Mouse (Mus musculus) forebrain, embryonic 13.5 days (tissue): ENCODE data around the gene Ajuba. TPM values are rescaled to one million over a fixed set of nuclear protein-coding genes. Genes with fewer than 3 reads are reported as not detected.

ENCODE experiments used
- ATAC-seq: fragments of 200-750 bp; cut with Nextera tagmentation; 2 replicates; pipeline ENCODE4 v1.8.0; 2017
- H3K27ac ChIP-seq: fragments of 300-500 bp; sonication (generic); 2 replicates; pipeline ENCODE4 v1.5.1; 2015; ENCODE audit warnings: inconsistent platforms, mild to moderate bottlenecking, moderate library complexity
- H3K27me3 ChIP-seq: fragments of 300-500 bp; sonication (generic); 2 replicates; pipeline ENCODE4 v1.6.1; 2015; ENCODE audit warnings: mild to moderate bottlenecking, inconsistent platforms
- H3K36me3 ChIP-seq: fragments of 300-500 bp; sonication (generic); 2 replicates; pipeline ENCODE4 v1.6.1; 2015; ENCODE audit warnings: mild to moderate bottlenecking, inconsistent platforms; ENCODE audit not compliant: poor library complexity, severe bottlenecking
- H3K4me1 ChIP-seq: fragments of 300-500 bp; sonication (generic); 2 replicates; pipeline ENCODE4 v1.6.1; 2015; ENCODE audit warnings: inconsistent platforms
- H3K4me2 ChIP-seq: fragments of 300-500 bp; sonication (generic); 2 replicates; pipeline ENCODE4 v1.6.1; 2015; ENCODE audit warnings: inconsistent platforms, mild to moderate bottlenecking, moderate library complexity
- H3K4me3 ChIP-seq: fragments of 300-500 bp; sonication (generic); 2 replicates; pipeline ENCODE4 v1.5.1; 2015; ENCODE audit warnings: mild to moderate bottlenecking, inconsistent platforms
- H3K9ac ChIP-seq: fragments of 300-500 bp; sonication (generic); 2 replicates; pipeline ENCODE4 v1.6.1; 2015; ENCODE audit warnings: mild to moderate bottlenecking, inconsistent platforms
- H3K9me3 ChIP-seq: fragments of 300-500 bp; sonication (generic); replicated peaks from 2 replicates; pipeline ENCODE4 v1.6.1; 2016; ENCODE audit warnings: inconsistent platforms
- WGBS: fragments of 180-500 bp; shearing (Covaris S2); methylation state at CpG from one replicate; pipeline ENCODE4 v1.1.7; 2015; 5-methylcytosine and 5-hydroxymethylcytosine counted together
- polyA plus RNA-seq: library from polyadenylated mRNA; unstranded; fragments of >200 nt; fragmentation: Nextera tagmentation; extraction: Ambion mirVana; gene quantifications from 2 replicates; pipeline ENCODE4 v1.2.1, GENCODE M21; 2015

Ajuba gene
- polyA plus RNA-seq, 1 experiment from 2014 or later = 18.8 TPM

DNA sequence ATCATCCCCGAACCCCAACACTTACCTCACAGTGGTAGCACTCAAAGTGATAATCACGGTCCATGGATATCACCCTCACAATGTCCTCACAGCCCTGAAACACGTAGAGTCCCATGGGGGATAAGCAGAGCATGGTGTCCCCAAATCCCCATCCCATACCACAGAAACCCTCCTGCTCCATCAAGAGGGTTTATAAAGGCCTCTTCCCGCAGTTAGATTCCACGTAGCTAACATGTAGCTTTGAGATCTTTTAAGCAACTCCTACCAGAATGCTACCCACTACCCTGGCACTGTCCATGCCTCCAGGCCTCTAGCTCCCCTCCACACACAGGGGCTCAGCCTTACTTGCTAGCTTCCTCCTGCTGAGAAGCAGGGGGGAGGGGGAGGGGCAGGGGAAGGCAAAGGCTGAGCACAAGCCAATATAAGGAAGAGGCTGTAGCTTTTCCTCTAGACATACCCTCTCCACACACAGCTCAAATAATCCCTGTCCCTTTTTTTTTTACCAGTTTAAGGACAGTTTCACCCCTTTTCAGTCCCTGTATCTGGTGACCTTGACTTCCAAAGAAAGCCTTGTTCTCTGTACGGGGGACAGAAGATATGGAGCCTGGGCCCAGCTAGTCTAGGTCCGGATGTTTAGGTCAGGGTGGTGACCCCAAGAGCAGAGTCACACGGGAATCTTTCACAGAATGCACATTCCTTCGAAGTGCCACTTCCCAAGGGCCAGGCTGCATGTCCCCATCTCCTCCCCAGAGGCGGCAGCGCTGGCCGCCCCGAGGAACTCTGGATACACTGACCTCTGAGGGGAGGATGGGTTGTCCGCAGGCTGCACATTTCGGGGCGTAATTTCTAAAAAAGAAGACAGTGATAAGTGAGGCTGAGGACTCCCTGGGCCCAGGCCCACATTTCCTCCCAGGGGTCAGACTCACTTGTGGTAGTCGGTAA is 7.6 kb downstream of the Ajuba start:
- ATAC-seq = no peak
- Histone ChIP-seq H3K27me3 (0 out of 2 replicates have a peak, but pooled peaks cover 4% of the 10 kb centered on the region), H3K4me3 (no peak overlapping the region), H3K9ac (0 out of 2 replicates have a peak overlapping the region, but pooled peaks have one; percentile 16), H3K4me2 (no peak overlapping the region), H3K4me1 (peaks cover 45% of the 10 kb centered on the region), H3K27ac (0 out of 2 replicates have a peak overlapping the region, but pooled peaks have one; percentile 44), H3K36me3 (peaks cover 43% of the 10 kb centered on the region), H3K9me3 (no peaks in the 10 kb centered on the region)
- 65% methylated on average over 17 of the region's 17 CpGs for whole genome bisulfite sequencing

DNA sequence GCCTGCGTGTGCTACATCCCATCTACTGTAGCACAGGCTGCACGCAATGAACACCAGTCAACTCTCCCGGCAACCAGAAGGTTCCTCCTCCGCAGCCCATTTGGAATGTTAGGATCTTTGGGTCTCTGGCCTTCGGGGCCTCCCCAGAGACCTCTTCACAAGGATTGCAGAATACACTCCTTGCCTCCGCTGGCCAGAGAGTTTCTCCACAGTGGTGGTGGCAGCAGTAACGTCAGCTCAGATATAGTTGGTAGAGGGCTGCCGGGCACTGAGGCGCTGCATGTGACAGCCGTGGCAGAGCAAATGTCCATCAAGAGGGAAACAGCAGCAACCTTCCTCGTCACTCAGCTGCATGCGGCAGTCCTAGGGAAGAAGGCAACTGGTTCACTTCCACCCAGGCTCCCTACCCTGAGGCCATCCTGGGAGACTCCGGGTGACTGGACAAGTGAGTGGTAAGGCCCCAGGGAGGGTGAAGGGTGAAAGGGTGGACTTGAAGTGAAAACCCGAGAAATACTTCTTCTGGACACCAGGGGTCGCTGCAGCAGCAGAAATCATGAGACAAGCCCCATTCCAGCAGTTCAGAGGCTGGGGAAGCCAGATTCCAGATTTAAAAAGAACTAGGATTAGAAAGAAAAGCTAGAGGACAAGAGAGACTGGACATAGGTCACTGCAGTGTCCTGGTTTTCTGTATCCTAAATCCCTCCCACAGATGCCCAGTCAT is 8.5 kb downstream of the Ajuba start:
- peaks cover 43% of the 10 kb centered on the region for H3K36me3 ChIP-seq
- H3K9ac ChIP-seq = no peak overlapping the region
- no peak overlapping the region for H3K4me3 ChIP-seq
- peaks cover 36% of the 10 kb centered on the region for H3K4me1 ChIP-seq
- 73% methylated on average over 15 of the region's 15 CpGs for WGBS
- H3K27ac ChIP-seq = 0 out of 2 replicates have a peak overlapping the region, but pooled peaks have one; percentile 44
- no peaks in the 10 kb centered on the region for H3K9me3 ChIP-seq
- no peak overlapping the region for H3K4me2 ChIP-seq
- H3K27me3 ChIP-seq = no peaks in the 10 kb centered on the region
- peak; percentile 2; the same call in 1 of the 2 replicates for ATAC-seq

DNA sequence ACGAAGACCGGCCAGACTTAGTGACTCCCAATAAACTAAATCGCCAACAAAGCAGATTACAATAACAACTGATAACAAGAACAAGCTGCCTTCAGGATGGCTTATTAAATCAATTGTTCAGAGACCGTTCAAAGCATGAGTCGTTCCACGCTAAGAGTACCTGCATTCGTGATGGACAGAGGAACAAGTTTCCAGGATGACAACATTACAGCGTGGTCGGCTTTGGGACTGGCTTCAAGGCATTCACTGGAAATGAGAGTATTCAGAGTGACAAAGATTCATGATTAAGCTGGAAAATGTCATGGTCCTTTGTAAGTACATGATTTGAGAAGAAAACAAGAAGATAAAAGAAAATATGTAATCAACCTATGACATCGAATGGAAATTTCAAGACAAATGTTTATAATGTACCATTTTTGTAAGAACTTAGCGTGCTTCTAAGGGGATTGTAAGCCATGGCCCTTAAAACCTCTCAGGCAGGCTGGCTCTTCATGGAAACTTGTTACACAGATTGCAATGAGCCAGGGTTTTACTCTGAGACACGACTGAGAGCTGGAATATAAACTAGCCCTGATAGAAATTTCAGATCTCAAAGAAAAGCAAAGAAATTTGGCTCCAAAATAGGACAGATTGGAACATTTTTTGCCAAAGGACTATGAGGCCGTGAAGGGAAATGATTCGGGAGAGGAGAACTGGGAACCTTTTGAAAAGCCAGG is 16.7 kb downstream of the Ajuba start:
- 85% methylated on average over 14 of the region's 14 CpGs for WGBS
- Histone ChIP-seq H3K36me3 (no peaks in the 10 kb centered on the region), H3K9me3 (no peaks in the 10 kb centered on the region), H3K27me3 (no peaks in the 10 kb centered on the region), H3K4me1 (no peaks in the 10 kb centered on the region), H3K9ac (no peak overlapping the region), H3K4me2 (no peak overlapping the region), H3K27ac (no peak overlapping the region), H3K4me3 (no peak overlapping the region)
- no peak for ATAC-seq

DNA sequence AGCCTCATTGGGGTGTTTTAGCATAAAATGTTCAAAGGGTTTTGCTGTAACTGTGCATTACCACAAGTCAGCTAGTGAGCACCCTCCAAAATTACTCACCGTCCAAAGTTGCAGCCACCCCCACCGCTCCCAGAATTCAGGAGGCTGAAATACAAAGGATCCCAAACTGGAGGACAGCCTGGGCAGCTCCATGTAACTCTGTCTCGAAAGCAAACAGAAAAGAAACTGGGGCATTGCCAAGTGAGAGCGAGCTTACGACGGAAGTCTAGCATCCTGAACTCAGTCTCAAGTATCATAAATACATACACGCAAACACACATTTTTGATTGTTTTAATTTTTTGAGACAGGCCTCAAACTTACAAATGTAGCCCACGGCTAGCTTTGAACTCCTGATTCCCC is 20.0 kb downstream of the Ajuba start:
- Histone ChIP-seq H3K4me1 (peaks cover 9% of the 10 kb centered on the region), H3K4me2 (no peak overlapping the region), H3K4me3 (no peak overlapping the region), H3K9ac (no peak overlapping the region), H3K27me3 (no peaks in the 10 kb centered on the region), H3K9me3 (no peaks in the 10 kb centered on the region), H3K27ac (no peak overlapping the region), H3K36me3 (no peaks in the 10 kb centered on the region)
- 80% methylated on average over 8 of the region's 8 CpGs for WGBS
- ATAC-seq = no peak

DNA sequence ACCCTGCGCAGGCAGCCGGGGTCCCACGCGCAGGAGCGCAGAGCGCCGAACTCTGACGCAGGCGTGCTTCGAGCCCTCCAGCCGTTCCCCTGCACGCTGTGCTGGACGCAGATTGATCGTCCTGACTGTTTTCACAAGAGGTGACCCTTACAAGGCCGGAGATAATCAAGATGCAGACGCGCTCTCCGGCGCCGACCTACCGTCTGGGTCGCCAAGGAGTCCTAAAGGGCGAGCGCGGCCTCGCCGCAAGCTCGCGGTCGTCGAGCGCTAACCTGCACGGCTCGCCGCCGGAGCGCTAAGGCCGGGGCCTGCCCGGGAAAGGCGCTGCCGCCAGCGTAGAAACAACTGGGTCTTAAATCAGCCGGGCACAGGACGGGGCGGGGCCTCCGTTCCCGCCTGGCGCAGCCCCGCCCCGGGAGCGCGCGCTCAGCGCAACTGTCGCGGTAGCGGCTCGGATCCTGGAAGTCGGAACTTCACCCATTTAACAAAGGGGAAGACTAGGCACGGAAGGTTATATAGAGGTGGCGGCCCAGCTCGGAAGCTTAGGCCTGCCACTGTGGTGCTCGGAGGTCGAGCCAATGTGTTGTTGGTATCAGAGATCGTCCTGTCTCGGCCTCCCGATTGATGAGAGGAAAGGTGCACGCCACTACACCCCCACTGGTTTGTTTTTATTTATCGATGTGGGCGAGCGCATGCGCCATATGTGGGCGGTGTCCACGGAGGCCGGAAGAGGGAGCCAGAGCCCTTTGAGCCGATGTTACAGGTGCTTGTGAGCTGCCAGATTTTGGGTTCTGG is 23.2 kb downstream of the Ajuba start, which contains the start of gene Haus4:
TSS of gene Haus4 (minus strand) at position 642 of the 795 bp plus-strand sequence.
- WGBS = under 1% methylated on average over 76 of the region's 76 CpGs
- Histone ChIP-seq H3K36me3 (peaks cover 20% of the 10 kb centered on the region), H3K4me3 (peak within 1 kb of the TSS; percentile 50), H3K9ac (peak within 1 kb of the TSS; percentile 80), H3K27ac (peak within 1 kb of the TSS; percentile 46), H3K4me2 (peak within 1 kb of the TSS; percentile 93), H3K27me3 (no peaks in the 10 kb centered on the region), H3K4me1 (peaks cover 9% of the 10 kb centered on the region), H3K9me3 (no peaks in the 10 kb centered on the region)
- peak; percentile 95 for ATAC-seq

DNA sequence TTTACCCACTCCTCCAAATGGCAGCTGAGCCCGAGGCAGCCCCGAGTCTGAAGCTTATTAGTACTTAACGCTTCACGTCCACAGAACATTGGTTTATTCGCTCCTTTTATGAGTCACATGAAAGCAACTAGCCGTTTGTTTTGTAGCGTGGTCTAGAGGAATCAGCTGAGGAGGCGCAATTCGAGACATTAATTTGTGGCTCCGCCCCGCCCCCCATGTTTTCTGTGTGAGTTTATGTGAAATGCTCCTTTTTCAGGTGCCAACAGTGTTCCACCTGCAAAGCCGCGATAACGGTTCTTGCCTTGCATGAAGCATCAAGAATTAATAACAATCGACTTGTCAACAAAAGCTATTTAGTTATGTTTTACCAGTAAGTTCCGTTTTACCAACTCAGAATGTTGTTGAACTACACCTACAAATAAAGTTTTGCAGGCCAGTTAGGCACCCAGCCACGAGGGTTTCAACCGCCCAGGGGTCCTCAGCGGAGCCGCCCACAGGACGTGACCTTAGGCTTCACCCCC is 23.8 kb downstream of the Ajuba start:
- H3K27me3 ChIP-seq = no peaks in the 10 kb centered on the region
- peak overlapping the region; percentile 50 for H3K4me3 ChIP-seq
- ATAC-seq = 0 out of 2 replicates have a peak, but pooled peaks have one; percentile 28
- H3K27ac ChIP-seq = peak overlapping the region; percentile 46
- peaks cover 9% of the 10 kb centered on the region for H3K4me1 ChIP-seq
- H3K4me2 ChIP-seq = peak overlapping the region; percentile 93
- H3K36me3 ChIP-seq = peaks cover 26% of the 10 kb centered on the region
- peak overlapping the region; percentile 80 for H3K9ac ChIP-seq
- no peaks in the 10 kb centered on the region for H3K9me3 ChIP-seq
- 1% methylated on average over 21 of the region's 21 CpGs for WGBS

DNA sequence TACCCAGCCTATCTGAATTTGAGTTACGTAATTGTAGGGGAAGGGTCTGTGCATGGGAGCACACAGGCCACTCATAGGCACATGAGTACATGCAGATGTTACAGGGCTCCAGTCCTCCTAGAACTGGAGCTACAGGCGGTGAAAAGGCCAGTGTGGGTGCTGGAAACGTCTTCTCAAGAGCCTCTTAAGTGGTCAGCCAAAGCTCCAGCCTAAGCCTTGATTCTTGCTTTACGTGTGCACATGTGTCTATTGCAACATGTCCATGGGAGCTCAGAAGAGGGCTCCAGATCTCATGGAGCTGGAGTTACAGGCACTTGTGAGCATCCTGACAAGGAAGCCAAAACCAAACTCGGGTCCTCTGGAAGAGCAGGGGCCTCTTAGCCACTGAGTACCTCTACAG is 32.7 kb downstream of the Ajuba start:
- H3K27me3 ChIP-seq = no peaks in the 10 kb centered on the region
- H3K4me3 ChIP-seq = no peak overlapping the region
- H3K9ac ChIP-seq = no peak overlapping the region
- WGBS = 89% methylated on average over 5 of the region's 5 CpGs
- no peak for ATAC-seq
- no peak overlapping the region for H3K27ac ChIP-seq
- H3K4me2 ChIP-seq = no peak overlapping the region
- H3K36me3 ChIP-seq = peaks cover 67% of the 10 kb centered on the region
- no peaks in the 10 kb centered on the region for H3K4me1 ChIP-seq
- H3K9me3 ChIP-seq = no peaks in the 10 kb centered on the region

DNA sequence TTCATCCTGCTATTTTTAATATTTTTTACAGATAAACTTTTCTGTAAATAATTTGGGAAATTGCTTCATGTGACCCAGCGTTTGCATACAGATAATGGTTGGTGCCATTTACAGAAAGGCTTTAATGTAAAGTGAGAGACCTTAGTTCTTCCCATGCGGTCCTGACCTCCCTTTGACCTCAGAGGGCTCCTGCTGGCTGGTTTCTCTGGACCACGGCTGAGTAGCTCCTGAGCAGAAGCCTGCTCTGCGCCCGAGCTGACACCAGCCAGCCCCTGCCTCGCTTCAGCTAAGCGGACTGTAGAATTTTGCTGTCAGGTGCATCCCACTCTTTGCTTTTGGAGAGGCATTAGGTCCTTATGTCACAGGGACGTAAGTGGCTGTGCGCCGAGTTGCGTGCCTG is 36.6 kb downstream of the Ajuba start:
- Histone ChIP-seq H3K4me3 (no peak overlapping the region), H3K27me3 (no peaks in the 10 kb centered on the region), H3K36me3 (peaks cover 34% of the 10 kb centered on the region), H3K4me2 (no peak overlapping the region), H3K9me3 (no peaks in the 10 kb centered on the region), H3K4me1 (no peaks in the 10 kb centered on the region), H3K27ac (no peak overlapping the region), H3K9ac (no peak overlapping the region)
- no peak for ATAC-seq
- WGBS = 65% methylated on average over 11 of the region's 11 CpGs

DNA sequence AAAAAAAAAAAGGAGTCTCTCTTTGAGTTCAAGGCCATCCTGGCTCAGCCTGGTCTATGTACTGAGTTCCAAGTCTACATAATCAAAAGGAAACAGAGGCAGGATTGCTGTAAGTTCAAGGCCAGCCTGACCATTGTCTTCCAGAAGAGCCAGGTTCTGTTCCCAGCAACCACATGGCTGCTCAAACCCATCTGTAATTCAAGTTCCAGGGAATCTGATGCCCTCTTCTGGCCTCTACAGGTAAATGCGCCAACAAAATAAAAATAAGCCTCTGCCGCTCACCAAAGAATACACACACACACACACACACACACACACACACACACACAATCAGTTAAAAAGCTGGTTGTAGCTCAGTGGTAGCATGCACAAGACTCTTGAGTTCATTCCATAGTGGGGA is 38.8 kb downstream of the Ajuba start:
- Histone ChIP-seq H3K36me3 (peaks cover 14% of the 10 kb centered on the region), H3K27ac (no peak overlapping the region), H3K4me1 (no peaks in the 10 kb centered on the region), H3K9ac (no peak overlapping the region), H3K27me3 (no peaks in the 10 kb centered on the region), H3K4me2 (no peak overlapping the region), H3K9me3 (no peaks in the 10 kb centered on the region), H3K4me3 (no peak overlapping the region)
- WGBS = 84% methylated on average over 2 of the region's 2 CpGs
- no peak for ATAC-seq

DNA sequence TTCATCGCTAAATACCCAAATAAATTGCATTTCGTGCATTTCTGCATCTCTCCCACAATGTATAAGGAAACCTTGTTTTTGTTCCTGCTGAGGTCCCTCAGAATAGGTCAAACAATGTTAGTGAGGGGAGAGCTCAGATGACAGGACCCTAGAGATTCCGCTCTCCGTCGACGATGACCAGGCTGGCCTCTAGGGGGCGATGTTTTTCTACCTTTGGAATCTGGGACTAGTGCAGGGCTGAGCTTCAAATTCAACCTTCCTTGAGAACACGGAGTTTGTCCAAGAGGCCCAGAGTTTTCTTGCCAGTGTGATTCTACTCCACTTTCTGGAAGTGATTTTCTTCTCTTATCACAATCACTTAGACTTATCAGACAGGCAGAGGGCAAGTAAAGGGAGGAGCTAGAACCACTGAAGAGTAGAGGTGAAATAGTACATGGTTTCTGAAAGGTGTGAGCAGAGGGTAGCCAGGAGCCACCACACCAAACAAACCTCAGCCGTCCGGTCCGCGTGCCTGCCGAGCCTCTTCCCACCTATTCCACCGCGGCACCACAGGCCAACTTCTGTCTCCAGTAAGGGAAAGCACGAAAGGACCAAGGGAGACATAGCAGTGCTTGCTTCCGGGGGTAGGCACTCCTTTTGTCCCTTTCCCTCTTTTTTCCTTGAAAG is 48.8 kb downstream of the Ajuba start:
- Histone ChIP-seq H3K9ac (no peak overlapping the region), H3K27ac (no peak overlapping the region), H3K27me3 (no peaks in the 10 kb centered on the region), H3K4me1 (peaks cover 11% of the 10 kb centered on the region), H3K4me2 (no peak overlapping the region), H3K9me3 (no peaks in the 10 kb centered on the region), H3K36me3 (no peaks in the 10 kb centered on the region), H3K4me3 (no peak overlapping the region)
- ATAC-seq = peak; percentile 71; the same call in 1 of the 2 replicates
- 14% methylated on average over 17 of the region's 17 CpGs for WGBS
